ENCODE assay signal across 8 mouse cellular contexts in genomic region chr16:20516726-20517201, GRCm38 (mm10). TPM values are rescaled to one million over a fixed set of nuclear protein-coding genes. Genes with fewer than 3 reads are reported as not detected.
DNase-seq lines count a peak whose midpoint lies in the region; ATAC-seq and TF ChIP-seq lines count a peak whose summit lies in the region.

TSS of gene Dvl3 (plus strand) at chr16:20516982.

- peak within 1 kb of the TSS; percentile 81 for H3K9ac ChIP-seq in hindbrain, embryonic 16.5 days (ENCODE audit: low read depth, low read length)

- WGBS in hindbrain, embryonic 16.5 days, result 0% methylated on average over 32 of the region's 55 CpGs

- H3K27me3 ChIP-seq in hindbrain, embryonic 16.5 days (replicated peaks; ENCODE audit: control insufficient read depth, insufficient read depth, low read length), result no peaks in the 10 kb centered on the region

- H3K36me3 ChIP-seq in hindbrain, embryonic 16.5 days (ENCODE audit: control insufficient read depth, insufficient read depth, low read length), result peaks cover 4% of the 10 kb centered on the region; the same call in 1 of the 2 replicates

- H3K4me3 ChIP-seq in gastrocnemius, adult 2 months, result peak within 1 kb of the TSS; percentile 80
- H3K4me3 ChIP-seq in hindbrain, embryonic 16.5 days (ENCODE audit: low read length), result peak within 1 kb of the TSS; percentile 93

- ATAC-seq in activated CD4-positive, CD25-positive, alpha-beta regulatory T cell, adult 4 months, result peak; percentile 70
- ATAC-seq in common myeloid progenitor, adult 5-6 weeks (replicated peaks; ENCODE audit: low read depth, poor library complexity, severe bottlenecking), result peak; percentile 94
- ATAC-seq in hindbrain, embryonic 16.5 days, result peak; percentile 97
- ATAC-seq in megakaryocyte, adult 5-6 weeks (ENCODE audit: poor library complexity, severe bottlenecking), result peak; percentile 97

- peak within 1 kb of the TSS; percentile 94 for H3K27ac ChIP-seq in gastrocnemius, adult 2 months
- H3K27ac ChIP-seq in hindbrain, embryonic 16.5 days (ENCODE audit: low read depth, low read length), result peak within 1 kb of the TSS; percentile 90

- intact Hi-C loops in gastrocnemius, adult 2 months (cut with DNase I), result loop anchor here (5.0 kb wide), 1 partner anchor 136 kb away; the partner anchor contains the start of gene Psmd2

- peaks cover 17% of the 10 kb centered on the region for H3K4me1 ChIP-seq in hindbrain, embryonic 16.5 days (ENCODE audit: control insufficient read depth, insufficient read depth, low read depth, low read length)

- peak within 1 kb of the TSS; percentile 88 for H3K4me2 ChIP-seq in hindbrain, embryonic 16.5 days (ENCODE audit: low read length)

- DNase-seq in gastrocnemius, adult 2 months, result peak; percentile 97
- DNase-seq in left cerebral cortex, adult 8-10 months (ENCODE audit: low spot score in 2 of 2), result peak; percentile 62 to 85
- peak; percentile 92 for DNase-seq in right cerebral cortex, adult 18-20 months
- DNase-seq in urinary bladder, adult 2 months (ENCODE audit: low spot score), result peak; percentile 90

- peak; percentile 64 for TF ChIP-seq CTCF in gastrocnemius, adult 2 months (IDR thresholded peaks at IDR 0.05)

- H3K9me3 ChIP-seq in hindbrain, embryonic 16.5 days (ENCODE audit: control insufficient read depth, low read length), result no peaks in the 10 kb centered on the region

RNA-seq across cellular contexts. Expression of gene Dvl3, which starts in this region (rescaled TPM):
- polyA plus RNA-seq in activated CD4-positive, CD25-positive, alpha-beta regulatory T cell, adult 4 months (2017; shearing (Covaris generic)), result 10 to 100 TPM; 13.2 to 13.7 TPM
- 4.6 and 6.9 TPM in 2 replicates for total RNA-seq in common myeloid progenitor, adult 5-6 weeks (2017)
- total RNA-seq in gastrocnemius, adult 2 months (2021), result 10 to 100 TPM; 30.7 to 31.3 TPM
- polyA plus RNA-seq in hindbrain, embryonic 16.5 days (2015; fragmentation: Nextera tagmentation; extraction: Ambion mirVana), result 28.5 and 40.4 TPM in 2 replicates
- 10 to 100 TPM; 50.6 to 55.9 (median 54.9) TPM for total RNA-seq in left cerebral cortex, adult 8-10 months (2022)
- 21.9 and 22.4 TPM in 2 replicates for total RNA-seq in megakaryocyte, adult 5-6 weeks (2015)
- total RNA-seq in megakaryocyte, adult 5-6 weeks (2017), result 2.6 and 4.2 TPM in 2 replicates
- 22.5 and 38.0 TPM in 2 replicates for polyA plus RNA-seq in urinary bladder, adult 2 months (2012; rRNA removed)

Comparison
In these comparisons a context has a peak if more than half of its experiments do, and no peak if none do; other contexts are left out.
1. Peak in every context shown above with its lines: DNase-seq, ATAC-seq, H3K4me3 ChIP-seq and H3K27ac ChIP-seq.